Mouse (Mus musculus): ENCODE measurements around the gene Ptprc.

Gene Ptprc

GRCm38 (mm10) chr1:138040556-138040955, 135.0 kb downstream of the Ptprc start:
- no peak for DNase-seq (ENCODE audit: low read depth, low spot score)

- DNase-seq (ENCODE audit: low read depth, low spot score): no peak
These were observed 136.3 kb downstream of the Ptprc start for GRCm38 (mm10) chr1:138039201-138039600.

GRCm38 (mm10) chr1:138037484-138037883, 138.0 kb downstream of the Ptprc start:
- no peak for DNase-seq (ENCODE audit: low read depth, low spot score)

GRCm38 (mm10) chr1:138029649-138030048, 145.9 kb downstream of the Ptprc start:
- no peak for DNase-seq (ENCODE audit: low read depth, low spot score)

- DNase-seq (ENCODE audit: low read depth, low spot score): no peak
These were observed 150.2 kb downstream of the Ptprc start for GRCm38 (mm10) chr1:138025298-138025697.

GRCm38 (mm10) chr1:138023601-138024000, 151.9 kb downstream of the Ptprc start:
- no peak for DNase-seq (ENCODE audit: low read depth, low spot score)

GRCm38 (mm10) chr1:138022918-138023295, 152.6 kb downstream of the Ptprc start:
- no peak for DNase-seq (ENCODE audit: low read depth, low spot score)

GRCm38 (mm10) chr1:138021962-138022917, 153.3 kb downstream of the Ptprc start:
- DNase-seq (ENCODE audit: low read depth, low spot score): no peak
